Mouse (Mus musculus) myocyte (in vitro differentiated cells): ENCODE data around the gene Sdr39u1.

Experiments
- MAX ChIP-seq: IDR thresholded peaks from one replicate; pipeline ENCODE4 v1.6.1; 2011; ENCODE audit warnings: low read depth, mild to moderate bottlenecking, control low read depth
- POLR2A ChIP-seq: IDR thresholded peaks from one replicate; pipeline ENCODE4 v1.6.1; 2011; ENCODE audit warnings: low read depth, mild to moderate bottlenecking, control low read depth, moderate library complexity; ENCODE audit not compliant: insufficient read length
- POLR2AphosphoS2 ChIP-seq: IDR thresholded peaks from one replicate; pipeline ENCODE4 v1.6.1; 2011; ENCODE audit warnings: low read depth, control low read depth; ENCODE audit not compliant: insufficient read length
- REST ChIP-seq: IDR thresholded peaks from one replicate; pipeline ENCODE4 v1.6.1; 2011; ENCODE audit warnings: mild to moderate bottlenecking, control low read depth, moderate library complexity; ENCODE audit not compliant: insufficient read depth, insufficient read length
- SRF ChIP-seq: IDR thresholded peaks from one replicate; pipeline ENCODE4 v1.6.1; 2011; ENCODE audit warnings: low read depth; ENCODE audit not compliant: control insufficient read depth, insufficient read length
- TCF12 ChIP-seq: IDR thresholded peaks from one replicate; pipeline ENCODE4 v1.6.1; 2011; ENCODE audit warnings: mild to moderate bottlenecking, control low read depth; ENCODE audit not compliant: poor library complexity, insufficient read depth, severe bottlenecking
- TCF3 ChIP-seq: IDR thresholded peaks from one replicate; pipeline ENCODE4 v1.6.1; 2011; ENCODE audit warnings: low read depth, control low read depth; ENCODE audit not compliant: insufficient read length
- USF1 ChIP-seq: IDR thresholded peaks from one replicate; pipeline ENCODE4 v1.6.1; 2011; ENCODE audit warnings: low read depth, mild to moderate bottlenecking, control low read depth, moderate library complexity

DNA sequence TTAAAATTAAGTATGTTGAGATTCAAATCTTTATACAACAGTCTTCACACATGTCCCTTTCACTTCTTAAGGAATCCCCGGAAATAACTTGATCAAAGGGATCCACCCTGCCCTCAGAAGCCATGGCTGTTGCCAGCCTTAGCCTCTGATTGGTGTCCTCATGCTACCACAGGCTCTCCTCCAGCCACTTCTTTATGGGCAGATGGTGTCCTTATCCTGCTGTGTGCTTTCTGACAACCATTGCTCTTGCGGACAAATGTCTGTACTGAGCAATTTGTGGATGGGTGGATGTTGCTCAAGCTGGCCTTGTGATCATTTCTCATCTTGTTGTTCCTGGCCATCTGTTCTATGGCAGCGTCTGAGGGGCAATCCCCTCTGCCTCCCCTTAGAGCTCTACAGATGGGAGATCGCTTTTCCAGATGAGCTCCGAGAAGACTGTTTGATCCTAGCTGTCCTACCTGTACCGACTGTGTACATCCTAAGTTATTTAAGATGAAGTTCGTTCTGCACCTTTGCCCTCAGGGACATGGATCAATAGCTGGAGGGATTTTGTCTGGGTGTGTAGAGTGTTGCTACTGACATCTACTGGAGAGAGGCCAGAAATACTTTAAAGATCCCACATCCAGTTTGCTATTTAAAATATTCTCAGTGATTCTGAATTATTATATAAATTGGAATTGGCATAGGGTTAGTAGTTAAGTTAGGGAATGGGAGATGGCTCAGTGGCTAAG lies 40.1 kb upstream of the Sdr39u1 start:
- no peak for TF ChIP-seq POLR2A
- no peak for TF ChIP-seq MAX
- no peak for TF ChIP-seq SRF
- no peak for TF ChIP-seq TCF12
- TF ChIP-seq TCF3, result no peak
- TF ChIP-seq POLR2AphosphoS2, result no peak
- TF ChIP-seq REST, result no peak
- TF ChIP-seq USF1, result no peak
